Mouse (Mus musculus) c-Kit-positive CD71-positive TER-119-positive erythroid progenitor cells, embryonic 14.5 days (primary cell): Measurements from ENCODE around the gene Gm3591.
"Not testable (repeated sequence)": the region's sequence is repeated elsewhere in the genome, so short reads cannot be mapped to it uniquely, and the experiment has no call there.

Experiments
- DNase-seq: peaks from one replicate; pipeline ENCODE4 v3.0.0-alpha.2; 2013; ENCODE audit warnings: low spot score

The Gm3591 gene

GRCm38 (mm10) chr14:6412382-6412781, at the start of gene Gm3591:
Gene Gm3591, minus strand, starts transcription at chr14:6412482.
- not testable (repeated sequence) for DNase-seq

DNA sequence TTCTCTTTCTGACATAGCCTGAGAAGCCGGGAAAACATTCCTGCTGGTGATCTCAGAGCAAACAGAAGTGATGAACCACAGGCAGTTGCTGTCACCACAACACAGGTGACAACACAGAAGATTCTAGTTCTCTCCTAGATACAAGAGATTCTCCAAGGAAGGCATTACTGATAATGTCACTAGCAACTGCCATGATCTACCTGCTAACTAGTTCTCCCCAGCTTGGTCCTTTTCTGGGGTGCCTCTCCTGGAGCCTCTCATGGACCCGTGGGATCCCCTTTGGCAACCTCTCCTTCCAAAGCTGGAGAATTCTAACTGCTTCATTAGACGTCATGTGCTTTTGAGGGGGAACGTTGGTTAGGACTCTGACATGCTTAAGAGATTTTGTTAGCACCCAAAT, 32.2 kb upstream of the Gm3591 start, which contains the start of gene Gm3594:
TSS of gene Gm3594 (minus strand) at position 101 of the 400 bp plus-strand sequence.
- not testable (repeated sequence) for DNase-seq

GRCm38 (mm10) chr14:6440774-6441173, 28.5 kb upstream of the Gm3591 start:
- not testable (repeated sequence) for DNase-seq

DNA sequence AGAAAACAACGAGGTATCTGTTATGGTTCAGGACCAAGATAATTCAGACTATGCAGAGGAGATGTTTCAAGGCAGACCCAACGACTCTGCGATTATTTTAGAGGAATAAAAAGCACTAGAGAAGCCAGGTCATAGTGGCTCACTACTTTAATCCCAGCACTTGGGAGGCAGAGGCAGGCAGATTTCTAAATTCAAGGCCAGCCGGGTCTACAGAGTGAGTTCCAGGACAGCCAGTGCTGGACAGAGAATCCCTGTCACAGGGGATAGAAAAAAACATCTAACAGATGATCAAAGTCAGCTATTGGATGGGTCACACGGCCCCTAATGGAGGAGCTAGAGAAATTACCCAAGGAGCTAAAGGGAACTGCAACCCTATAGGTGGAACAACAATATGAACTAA, 27.9 kb upstream of the Gm3591 start:
- DNase-seq = not testable (repeated sequence)

DNA sequence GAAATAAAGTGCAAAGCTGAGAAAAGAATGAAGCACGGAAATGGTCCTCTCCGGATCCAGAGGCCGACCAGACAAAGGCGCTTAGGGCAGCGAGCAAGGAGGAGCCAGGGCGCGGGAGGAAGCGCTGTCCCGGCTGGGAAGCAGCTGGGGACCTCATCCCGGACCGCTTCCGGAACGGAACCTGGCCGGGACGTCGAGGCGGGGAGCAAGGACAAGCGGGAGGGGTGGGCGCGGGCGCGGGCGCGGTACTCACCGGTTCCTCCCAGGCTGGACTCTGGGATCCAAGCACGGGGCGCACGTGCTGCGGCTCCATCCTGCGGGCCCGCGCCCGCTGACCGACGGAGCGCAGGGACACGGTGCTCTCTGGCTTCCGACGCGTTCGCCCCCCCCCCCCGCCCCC, 14.5 kb upstream of the Gm3591 start:
- DNase-seq = not testable (repeated sequence)

- DNase-seq = not testable (repeated sequence)
These were observed 14.1 kb upstream of the Gm3591 start for GRCm38 (mm10) chr14:6426353-6426752.

GRCm38 (mm10) chr14:6390219-6390618, 22.1 kb downstream of the Gm3591 start, which contains the start of gene Gm16440:
Gene Gm16440, minus strand, starts transcription at chr14:6390319.
- not testable (repeated sequence) for DNase-seq
